Mouse (Mus musculus) stomach, postnatal 0 days (tissue): ENCODE measurements around the gene Rbp7.

Source experiments
- CTCF ChIP-seq: IDR thresholded peaks from 2 replicates; pipeline ENCODE4 v1.5.1; 2016; ENCODE audit warnings: antibody characterized with exemption, low read depth, mild to moderate bottlenecking, moderate library complexity
- EP300 ChIP-seq: optimal IDR thresholded peaks from 2 replicates; pipeline ENCODE3; 2016; ENCODE audit warnings: antibody characterized with exemption

DNA sequence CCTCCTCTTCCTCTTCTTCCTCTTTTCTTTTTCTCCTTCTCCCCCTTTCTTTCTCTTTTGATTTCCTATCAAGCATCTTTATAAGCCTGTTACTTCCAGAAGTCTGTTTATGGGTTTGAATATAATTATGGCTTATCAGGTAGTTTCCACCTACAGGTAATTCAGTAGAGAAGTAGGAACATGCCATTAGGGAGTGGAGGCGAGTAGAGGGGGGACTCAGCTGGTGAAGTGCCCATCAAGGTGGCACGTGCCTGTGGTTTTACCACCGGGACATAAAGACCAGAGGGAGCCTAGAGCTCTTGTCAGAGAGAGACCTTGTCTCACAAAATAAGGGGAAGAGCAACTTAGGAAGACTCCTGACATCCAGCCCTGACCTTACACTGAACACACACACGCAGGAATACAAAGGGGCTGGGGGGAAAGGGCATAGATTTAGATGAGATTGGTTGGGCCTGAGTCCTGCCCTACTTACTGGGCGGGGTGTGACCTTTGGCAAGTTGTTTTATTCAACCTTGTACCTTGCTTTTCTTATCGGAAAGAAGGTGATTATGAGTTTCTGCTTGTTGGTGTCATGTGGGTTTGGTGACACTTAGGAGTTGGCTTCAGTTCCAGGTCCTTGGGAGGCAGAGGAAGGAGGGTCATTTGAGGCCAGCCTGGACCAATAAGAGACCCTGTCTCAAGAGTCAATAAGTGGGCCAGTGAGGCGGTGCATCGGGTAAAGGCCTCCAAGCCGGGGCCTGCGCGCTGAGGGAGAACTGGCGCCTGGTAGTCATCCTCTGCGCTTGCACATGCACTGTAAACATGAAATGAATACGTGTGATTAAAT, 34.9 kb upstream of the Rbp7 start:
- TF ChIP-seq CTCF (no peak), EP300 (no peak)
